Mouse (Mus musculus): ENCODE measurements around the gene Ccr9.
"Not testable (repeated sequence)": the region's sequence is repeated elsewhere in the genome, so short reads cannot be mapped to it uniquely, and the experiment has no call there.

The Ccr9 gene

DNA sequence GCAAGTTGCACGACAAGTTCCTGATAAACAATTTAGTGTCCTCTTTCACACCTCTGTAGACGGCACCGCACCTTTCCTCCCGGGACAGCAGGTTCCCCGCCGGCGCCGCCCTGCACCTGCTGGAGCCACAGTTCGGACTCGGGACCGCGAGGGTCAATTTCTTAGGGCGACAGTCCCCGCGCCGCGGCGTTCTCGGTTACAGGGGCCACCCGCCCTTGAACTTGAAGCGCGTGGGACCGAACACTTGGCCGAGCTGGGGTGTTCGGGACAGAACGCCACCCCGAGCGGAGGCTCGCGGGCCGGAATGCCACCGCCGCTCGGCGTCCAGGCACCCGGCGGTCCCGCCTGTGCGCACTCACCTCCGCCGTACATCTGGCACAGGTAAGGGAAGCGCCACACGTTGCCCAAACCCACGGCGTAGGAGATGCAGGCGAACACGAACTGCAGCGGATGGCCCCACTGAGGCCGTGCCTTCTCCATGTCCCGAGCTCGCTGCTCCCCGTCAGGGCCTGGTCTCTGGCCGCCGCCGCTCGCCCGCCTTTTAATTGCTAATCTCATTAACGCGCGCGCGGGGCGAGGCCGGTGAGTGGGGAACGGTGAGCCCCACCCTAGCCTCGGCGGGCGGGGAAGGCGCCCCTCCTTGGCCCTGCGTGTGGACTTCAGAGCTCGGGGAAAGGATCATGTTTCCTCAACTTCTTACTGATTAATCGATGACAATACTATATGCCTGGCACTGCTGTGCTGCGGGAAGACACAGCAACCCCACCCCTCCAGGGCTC, at the start of gene Ccr9, which contains the start of gene Slc6a20a:
Ccr9 (plus strand) TSS at position 113 of the 779 bp plus-strand sequence.
Slc6a20a (minus strand) TSS at position 559 of the 779 bp plus-strand sequence.
- peak; percentile 19 for DNase-seq

DNA sequence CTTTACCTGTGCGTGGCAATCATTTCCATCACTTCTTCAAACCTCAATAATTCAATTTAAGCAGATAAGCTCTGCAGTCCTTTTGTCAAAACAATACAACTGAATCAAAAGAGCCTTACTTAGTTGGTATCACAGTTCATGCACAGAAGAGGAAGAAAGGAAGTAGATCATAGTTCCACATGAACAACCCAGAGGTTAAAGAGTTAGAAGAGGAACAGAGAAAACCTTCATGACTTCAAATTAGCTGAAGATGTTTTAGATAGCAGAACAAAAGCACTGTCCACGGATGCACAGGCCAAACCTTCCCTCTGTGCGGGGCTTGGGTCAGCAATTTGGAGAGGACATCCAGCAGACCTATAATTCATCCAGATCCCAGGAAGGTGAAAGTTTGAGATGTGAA, 46.6 kb upstream of the Ccr9 start:
- DNase-seq: no peak

DNA sequence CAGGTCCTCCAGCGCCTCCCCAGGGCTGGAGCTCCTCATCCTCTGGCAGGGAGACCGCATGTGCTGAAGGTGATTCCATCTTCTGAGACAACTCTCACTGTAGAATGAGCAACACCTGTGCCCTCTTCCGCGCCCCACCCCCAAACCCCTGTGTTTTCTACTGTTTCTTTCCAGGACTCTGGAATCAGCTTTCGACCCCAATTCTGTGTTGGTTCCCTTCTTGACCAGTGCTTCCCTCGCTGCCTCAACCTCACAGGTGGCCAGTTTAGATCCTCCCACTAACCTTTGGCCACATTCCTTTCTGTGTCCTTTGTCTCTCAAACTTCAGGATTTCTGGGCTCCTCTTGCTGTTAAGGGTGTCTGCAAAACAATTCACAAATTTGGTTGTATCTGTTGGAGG, 46.0 kb upstream of the Ccr9 start, which contains the start of gene Slc6a20b:
Slc6a20b (minus strand) TSS at position 285 of the 400 bp plus-strand sequence.
- DNase-seq: no peak

- DNase-seq: no peak
Measured at GRCm38 (mm10) chr9:123632993-123633392, 45.2 kb upstream of the Ccr9 start.

DNA sequence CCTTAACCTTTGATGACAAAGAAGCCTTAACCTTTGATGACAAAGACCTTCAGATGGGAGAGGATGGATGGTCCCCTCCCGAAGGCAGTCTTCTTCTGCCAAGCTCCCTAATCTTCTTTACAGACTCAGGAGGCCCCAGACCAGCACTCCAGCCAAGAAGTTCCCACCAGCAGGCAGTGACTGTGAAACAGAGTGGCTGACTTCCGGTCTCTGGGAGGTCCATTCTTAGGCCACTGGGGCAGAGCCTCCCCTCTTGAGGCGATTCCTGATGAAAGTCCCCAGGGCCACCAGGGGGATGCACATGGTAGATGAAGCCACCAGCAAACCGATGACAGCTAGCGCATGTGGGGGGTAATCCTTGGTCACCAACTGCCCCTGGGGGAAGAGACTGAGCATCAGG, 41.5 kb upstream of the Ccr9 start:
- no peak for DNase-seq

DNA sequence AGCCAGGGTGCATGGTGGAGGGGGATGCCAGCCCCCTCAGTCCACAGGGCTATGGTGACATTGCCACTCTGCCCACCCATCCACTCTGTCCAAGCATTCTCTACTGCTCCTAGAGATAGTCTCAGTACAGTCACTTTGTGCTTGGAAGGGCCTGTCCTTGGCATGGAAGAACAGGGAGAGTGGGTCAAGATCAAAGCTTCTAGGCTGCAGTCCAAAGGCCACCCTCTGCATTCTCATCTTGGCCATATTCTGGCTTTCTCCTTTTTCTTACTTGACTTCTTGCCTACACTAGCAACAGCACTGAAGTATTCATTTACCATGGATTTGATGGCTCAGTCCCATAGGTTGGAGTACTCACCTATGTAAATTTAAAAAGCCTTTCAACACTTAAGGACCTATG, 40.0 kb upstream of the Ccr9 start:
- DNase-seq: no peak

DNA sequence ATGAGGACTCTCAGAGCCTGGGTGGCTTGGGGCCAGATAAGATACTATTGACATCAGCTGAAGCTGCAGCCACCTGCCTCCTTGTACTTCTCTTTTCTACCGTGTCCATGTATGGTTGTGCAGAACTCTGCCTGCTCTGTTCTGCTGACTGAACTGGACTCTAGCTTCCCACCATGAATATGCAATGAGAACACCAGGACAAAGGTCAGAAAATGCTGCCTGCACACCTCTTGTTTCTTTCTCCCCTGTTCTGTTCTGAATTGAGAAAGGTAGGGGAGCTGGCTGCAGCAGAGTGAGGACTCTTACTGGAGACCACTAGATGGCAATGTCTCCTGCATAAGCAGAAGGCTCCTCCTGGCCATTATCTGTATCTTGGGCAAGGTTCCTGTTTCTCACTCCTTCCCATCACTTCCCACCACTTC, 39.6 kb upstream of the Ccr9 start:
- peak; percentile 51 for DNase-seq

DNA sequence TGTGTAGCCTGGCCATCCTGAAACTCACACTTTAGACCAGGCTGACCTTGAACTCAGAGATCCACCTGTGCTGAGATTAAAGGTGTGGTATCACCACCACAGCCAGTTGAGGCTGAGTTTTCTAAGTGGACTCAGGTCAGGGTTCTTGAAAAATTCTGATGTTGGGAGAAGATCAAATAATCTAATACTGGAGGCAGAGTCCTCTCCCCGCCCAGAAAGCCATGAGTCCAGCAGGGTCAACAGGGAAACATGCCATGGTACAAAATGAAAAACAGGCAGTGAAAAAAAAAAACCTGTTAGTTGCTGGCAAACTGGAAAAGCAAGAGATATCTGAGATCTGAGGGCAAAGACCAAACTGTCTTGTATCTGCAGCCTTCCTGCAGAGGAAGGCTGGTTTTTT, 38.1 kb upstream of the Ccr9 start:
- no peak for DNase-seq

- no peak for DNase-seq
Measured at GRCm38 (mm10) chr9:123649785-123650511, 28.3 kb upstream of the Ccr9 start.

GRCm38 (mm10) chr9:123651369-123651768, 26.9 kb upstream of the Ccr9 start:
- no peak for DNase-seq

- DNase-seq: peak; percentile 29
Measured at GRCm38 (mm10) chr9:123657457-123657856, 20.8 kb upstream of the Ccr9 start.

DNA sequence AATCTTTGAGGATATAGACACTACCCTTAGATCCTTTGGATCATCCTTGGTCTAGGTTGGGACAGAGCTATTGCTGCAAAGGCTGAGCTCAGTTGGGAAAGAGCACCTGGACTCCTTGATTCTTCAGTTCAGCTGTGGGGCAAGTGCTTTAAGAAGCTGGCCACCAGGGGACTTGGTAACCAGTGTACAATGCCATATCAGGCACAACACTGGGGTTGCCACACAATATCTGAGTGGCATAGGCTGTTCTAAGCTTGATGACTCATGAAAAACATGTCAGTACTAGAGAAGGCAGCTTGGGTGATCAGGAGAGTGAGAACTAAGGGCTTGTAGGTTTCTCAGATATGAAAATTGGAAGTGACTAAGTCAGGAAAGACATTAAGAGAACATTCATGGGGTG, 19.3 kb upstream of the Ccr9 start:
- DNase-seq: no peak

DNA sequence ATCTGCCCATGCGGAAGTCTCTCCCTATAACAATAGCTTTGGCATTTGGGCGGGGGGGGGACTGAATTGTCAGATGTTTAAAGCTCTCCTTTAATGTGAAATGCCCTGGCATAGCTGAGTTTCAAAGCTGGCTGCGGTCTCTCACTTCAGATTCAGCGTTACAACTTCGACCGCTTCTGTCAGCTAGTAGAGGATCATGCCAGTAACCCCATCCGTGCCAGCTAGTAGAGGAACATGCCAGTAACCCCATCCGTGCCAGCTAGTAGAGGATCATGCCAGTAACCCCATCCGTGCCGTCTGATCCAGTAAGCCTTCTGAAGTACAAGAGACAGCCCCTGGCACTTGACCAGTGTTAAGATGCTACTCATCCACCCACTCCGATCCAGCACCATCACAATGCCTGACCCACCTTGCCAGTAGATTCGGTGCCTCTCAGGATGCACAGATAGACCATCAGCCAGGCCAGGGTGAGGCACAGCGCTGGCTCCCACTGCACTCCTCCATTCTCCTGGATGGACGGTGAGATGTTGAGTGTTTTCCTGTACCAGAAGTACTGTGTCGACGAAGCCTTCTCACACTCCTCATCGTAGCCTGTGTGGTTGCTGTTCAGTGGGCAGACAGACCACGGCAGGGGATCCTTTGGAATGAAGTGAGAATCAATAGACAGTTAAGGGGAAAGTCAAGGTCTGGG, 18.1 kb upstream of the Ccr9 start:
- not testable (repeated sequence) for DNase-seq

DNA sequence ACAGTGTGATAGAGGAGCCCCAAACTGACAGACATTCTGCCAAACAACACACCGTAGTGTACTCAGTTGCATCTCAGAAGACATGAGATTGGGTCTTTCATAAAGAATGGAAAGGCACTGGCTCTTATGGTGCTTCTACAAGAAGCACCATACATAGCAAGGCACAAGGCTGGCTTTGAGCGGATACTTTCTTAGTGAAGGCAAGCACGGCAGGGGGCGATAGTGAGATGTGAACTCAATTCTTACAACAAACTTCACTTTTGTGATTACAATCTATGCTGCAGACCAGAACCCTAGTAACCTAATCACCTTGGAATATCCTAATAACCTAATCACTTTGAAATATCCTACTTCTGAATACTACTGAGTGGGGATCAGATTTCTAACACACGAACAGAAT, 12.6 kb upstream of the Ccr9 start:
- DNase-seq: peak; percentile 85

DNA sequence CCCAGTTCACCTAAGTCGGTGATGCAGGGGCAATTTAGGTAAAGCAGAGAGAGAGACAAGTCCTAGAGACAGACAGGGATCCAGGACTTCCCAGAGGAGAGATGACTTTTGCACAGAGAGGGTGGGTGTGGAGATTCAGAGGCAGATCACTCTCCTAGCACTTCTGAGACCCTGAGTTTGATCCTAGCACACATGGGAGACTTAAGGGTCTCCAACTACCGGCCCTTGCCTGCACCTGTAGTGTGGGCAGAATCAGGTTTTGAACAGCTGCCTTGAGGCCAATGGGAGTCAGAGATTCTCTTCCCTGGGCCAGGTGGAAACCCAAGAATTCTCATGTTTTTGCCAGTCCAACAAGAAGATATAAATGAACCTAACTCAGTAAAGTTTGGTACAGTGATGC, 959 bp downstream of the Ccr9 start:
- DNase-seq: no peak

DNA sequence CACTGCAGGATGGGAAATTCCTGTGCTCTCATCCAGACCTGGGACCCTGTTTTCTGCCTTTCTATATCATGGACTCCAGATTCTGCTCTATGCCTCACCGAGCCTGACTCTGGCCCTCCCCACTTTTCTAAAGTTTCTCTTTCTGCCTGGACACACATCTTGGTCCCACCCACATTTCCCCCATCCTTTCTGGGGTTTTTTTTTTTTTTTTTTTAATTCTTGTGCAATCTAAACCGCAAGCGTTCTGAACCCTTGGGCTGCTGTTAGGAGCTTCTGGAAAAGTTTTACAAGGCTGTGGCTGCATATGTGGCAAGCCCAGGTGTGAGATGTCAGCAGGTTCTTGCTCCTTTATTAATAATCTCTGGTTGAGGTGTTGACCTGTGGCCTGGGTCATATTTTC, 5.5 kb downstream of the Ccr9 start:
- no peak for DNase-seq

- no peak for DNase-seq
Measured at GRCm38 (mm10) chr9:123686206-123686605, 8.0 kb downstream of the Ccr9 start.

DNA sequence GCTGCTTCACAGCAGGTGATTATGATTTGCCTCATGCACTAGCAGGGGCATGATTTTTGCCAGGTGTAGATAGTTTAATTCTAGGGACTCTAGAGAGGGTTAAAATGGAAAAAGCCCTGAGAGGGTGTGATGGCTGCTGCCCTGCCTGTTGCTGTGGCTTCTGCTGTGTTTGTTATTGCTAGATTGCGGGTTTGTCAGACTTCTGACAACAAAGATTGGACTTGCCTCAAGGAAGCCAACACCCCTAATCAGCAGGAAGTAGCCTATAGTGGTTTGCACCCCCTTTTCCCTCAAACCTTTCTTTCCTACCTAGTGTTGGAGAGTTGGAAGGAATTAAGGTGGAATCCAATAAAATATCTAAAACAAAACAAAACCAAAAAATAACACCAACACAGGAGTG, 10.0 kb downstream of the Ccr9 start:
- no peak for DNase-seq

GRCm38 (mm10) chr9:123695634-123696302, 17.5 kb downstream of the Ccr9 start:
- no peak for DNase-seq

DNA sequence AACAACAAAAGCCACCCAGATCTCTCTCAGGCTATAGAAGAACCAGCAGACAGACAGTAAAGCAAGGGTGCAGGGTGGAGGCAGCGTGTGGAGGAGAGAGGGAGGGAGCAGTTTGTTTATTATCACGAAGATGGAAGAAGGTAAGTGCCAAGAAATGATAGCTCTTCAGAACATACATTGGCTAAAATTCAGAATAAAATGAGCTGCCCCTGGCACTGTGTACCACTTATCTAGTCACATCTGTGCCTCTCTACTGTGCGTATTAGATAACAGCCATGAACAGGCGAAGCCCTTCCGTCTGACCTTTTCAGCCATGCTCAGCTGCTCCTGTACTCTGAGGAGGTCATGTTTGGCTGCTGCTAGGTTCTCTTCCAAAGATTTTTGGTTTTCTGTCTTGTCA, 23.6 kb downstream of the Ccr9 start:
- no peak for DNase-seq

GRCm38 (mm10) chr9:123709226-123709625, 31.0 kb downstream of the Ccr9 start:
- DNase-seq: no peak

- peak; percentile 52 for DNase-seq
Measured at GRCm38 (mm10) chr9:123713111-123713510, 34.9 kb downstream of the Ccr9 start.

- no peak for DNase-seq
Measured at GRCm38 (mm10) chr9:123716301-123716700, 38.1 kb downstream of the Ccr9 start.

Data from thymus, postnatal 14 days (tissue).